Mouse (Mus musculus): ENCODE data around the gene Isoc2b.

The Isoc2b gene

GRCm38 (mm10) chr7:4865579-4866493, 4.2 kb downstream of the Isoc2b start:
- peak; percentile 97 to 98 for DNase-seq

DNA sequence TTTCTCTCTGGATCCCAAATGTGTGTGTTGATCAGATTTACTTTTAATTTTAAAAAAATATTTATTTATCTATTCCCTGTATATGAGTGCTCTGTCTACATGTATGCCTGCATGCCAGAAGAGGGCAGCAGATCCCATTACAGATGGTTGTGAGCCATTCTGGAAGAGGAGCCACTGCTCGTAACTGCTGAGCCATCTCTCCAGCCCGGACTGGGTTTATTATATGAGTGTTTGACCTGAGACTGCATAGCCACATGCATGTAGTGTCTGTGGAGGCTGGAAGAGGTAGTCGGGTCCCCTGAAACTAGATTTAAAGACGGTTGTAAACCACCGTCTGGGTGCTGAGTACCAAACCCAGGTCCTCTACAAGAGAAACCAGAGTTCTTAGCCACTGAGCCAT, 5.0 kb downstream of the Isoc2b start:
- peak; percentile 67 to 76 for DNase-seq

DNA sequence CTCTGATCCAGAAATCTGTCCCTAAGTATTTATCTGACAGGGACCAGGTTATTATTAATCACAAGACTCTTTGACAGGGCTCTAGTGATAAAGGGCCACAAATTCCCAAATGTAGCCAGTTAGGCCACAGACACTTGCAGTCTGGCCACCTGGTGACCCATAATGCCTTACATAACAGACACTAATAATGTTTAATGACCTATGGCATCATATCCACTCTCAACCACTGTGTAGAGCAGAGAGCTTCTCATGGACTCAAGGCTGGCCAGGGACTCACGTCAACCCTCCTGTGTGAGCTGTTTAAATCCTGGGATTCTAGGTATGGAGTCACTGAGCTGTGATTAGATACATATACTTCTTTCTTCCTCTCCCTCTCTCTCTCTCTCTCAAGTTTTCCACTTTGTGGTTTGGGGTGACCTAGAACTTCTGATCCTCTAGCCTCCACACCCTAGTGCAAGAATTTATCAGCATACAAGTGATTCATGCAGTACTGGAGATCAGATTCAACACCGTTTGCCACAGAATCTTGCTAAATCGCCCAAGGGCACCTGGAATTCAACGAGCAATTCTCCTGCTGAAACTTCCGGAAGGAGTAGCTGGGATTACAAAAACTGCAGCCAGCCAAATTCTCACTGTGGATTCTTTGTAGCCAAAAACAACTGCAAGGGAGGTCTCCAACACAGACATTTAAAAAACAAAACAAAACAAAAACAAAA, 5.8 kb downstream of the Isoc2b start:
- DNase-seq: peak in 1 of 2 experiments; percentile 16

DNA sequence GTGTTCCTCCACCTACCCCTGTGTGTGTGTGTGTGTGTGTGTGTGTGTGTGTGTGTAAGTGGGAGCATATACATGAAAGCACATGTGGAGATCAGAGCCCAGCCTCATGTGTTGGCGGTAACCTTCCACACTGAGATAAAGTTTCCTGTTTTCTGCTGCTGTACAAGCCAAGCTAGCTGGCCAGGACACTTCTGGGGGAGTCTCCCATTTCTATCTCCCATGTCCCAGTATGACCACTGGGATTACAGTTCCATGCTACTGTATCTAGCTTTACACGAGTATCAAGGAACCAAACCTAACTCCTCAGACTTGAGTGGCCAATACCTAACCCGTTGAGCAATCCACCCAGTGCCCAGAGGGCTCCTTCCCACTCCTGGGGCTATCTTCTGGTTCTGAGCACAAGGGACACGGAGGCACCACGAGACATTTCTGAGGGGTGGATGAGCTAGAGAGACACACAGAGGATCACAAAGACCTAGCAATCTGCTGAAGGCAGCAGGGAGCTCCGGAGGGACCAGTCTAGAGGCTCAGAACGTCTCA, 6.4 kb downstream of the Isoc2b start:
- no peak for DNase-seq

DNA sequence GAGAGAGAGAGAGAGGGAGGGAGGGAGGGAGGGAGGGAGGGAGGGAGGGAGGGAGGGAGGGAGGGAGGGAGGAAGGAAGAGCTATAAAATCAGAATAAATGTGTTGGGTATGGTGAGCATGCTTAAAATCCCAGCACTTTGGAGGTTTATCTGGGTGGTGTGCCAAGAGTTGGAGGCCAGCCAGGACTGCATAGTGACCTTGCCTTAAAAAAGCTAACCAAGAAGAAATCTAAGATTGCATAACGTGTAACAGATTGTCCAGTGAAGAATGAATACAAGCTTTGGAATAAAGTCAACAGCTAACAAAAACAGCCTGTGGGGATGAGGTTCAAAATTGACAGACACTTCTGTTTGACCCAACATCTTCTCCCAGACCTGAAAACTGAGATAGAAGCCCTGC, 7.0 kb downstream of the Isoc2b start:
- DNase-seq: peak; percentile 93 to 94

- DNase-seq: peak in 1 of 2 experiments; percentile 24
Measured at GRCm38 (mm10) chr7:4860926-4861325, 9.1 kb downstream of the Isoc2b start.

DNA sequence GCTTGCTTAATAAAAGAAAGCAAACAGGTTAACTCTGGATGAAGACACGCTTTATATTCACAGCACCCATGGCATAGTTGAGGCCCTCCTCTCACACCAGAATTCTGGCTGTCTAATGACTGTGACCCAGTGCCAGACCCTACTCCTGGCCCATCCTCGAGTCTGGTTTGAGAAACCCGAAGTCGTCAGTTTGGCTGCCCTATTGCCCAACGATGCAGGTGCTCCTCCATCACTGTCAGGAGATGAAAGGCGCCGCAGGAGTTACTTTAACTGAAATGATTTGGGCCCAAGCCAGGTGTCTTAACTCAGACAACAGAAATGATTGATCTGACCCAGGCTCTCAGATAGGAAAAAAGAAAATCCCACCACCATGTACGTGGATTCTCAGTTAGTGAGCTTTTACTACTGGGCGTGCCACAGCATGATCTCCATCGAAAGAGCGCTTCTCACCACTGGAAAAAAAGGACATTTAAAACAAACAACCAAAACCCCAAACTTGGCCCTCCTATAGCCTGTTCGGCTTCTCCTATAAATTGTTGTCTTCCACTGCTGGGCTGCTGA, 10.6 kb downstream of the Isoc2b start:
- peak in 1 of 2 experiments; percentile 21 for DNase-seq

GRCm38 (mm10) chr7:4857321-4857720, 12.7 kb downstream of the Isoc2b start:
- peak in 1 of 2 experiments; percentile 76 for DNase-seq

GRCm38 (mm10) chr7:4856508-4856907, 13.6 kb downstream of the Isoc2b start:
- DNase-seq: no peak

DNA sequence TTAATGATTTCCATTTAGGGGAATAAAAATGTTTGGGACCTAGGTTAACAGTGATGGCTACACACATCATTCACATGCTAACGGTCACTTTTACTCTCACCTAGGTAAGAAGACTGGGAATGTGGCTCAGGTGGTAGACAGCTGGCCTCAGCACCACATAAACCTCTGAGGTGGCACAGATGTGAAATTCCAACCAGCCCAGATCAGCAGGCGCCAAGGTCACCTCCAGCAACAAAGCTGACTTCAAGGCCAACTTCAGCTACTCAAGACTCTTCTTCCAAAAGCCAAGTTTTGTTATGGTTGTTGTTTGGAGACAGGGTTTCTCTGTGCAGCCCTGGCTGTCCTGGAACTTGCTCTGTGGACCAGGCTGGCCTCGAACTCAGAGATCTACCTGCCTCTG, 16.4 kb downstream of the Isoc2b start:
- DNase-seq: peak in 1 of 2 experiments; percentile 36

DNA sequence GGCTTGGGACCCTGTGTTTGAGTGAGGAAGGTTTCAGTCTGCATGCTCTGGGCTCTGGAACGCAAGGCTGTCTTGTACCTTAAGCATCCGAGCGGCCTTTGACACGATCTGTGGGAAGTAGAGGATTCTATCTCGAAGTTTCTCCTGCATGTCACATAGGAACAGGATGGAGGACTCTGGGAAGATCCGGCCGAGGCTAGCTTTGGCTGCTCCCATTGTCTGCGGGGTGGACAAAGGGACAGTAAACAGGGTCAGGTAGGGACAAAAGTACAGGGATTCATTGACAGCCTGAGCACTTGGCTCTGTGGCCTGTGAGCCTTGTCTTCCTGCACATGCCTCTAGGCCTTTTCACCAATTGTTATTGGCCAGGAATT, 18.8 kb downstream of the Isoc2b start:
- DNase-seq: no peak

DNA sequence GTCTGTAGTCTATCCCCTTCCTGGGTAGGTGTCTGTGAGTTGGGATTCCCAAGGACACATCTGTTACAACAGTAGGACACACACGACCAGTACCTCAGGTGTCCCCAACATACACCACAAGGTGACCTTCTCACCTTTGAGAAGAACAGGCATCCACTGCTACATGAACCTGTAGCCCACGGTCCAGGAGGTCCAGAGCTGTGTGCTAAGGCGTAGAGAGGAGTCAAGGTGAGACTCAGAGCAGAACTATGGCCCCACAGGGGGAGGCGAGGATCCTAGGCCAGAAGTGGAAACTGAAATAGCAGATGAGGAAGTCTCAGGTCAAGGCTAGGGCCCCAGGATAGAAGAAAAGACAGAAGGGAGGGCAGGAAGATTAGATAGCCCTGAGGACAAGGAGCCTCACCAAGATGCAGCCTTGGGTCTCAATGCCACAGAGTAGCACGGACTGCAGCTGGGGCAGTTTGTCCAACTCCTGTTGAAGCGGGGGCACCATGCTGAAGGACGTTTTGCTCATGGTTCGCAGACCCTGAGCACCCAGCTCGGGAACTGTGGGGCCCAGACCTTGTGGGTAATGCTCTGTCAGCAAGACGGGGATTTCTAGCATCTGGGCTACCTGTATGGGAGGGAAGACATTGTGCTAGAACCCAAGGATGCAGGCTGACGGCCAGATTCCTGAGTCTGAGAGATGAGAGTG, 19.3 kb downstream of the Isoc2b start:
- DNase-seq: no peak

DNA sequence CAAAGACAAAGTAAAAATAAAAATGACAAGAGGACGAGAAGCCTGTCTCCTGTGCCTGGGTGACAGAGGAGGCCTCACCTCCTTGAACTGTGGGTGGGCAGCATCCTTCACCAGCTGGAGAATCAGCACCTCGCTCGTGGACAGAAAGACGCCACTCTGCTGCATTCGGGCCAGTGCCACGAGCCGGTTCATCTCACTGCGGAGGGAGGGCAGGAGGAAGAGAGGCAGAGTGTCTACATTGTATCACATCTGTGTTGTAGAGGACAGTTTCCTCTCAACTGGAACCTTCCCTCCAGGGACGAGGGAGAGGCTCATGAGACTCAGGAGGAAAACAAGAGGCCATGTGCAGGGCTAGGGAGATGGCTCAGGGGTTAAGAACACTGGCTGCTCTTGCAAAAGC, 20.7 kb downstream of the Isoc2b start:
- no peak for DNase-seq

GRCm38 (mm10) chr7:4844917-4845309, 25.1 kb downstream of the Isoc2b start:
- DNase-seq: peak; percentile 71 to 85

DNA sequence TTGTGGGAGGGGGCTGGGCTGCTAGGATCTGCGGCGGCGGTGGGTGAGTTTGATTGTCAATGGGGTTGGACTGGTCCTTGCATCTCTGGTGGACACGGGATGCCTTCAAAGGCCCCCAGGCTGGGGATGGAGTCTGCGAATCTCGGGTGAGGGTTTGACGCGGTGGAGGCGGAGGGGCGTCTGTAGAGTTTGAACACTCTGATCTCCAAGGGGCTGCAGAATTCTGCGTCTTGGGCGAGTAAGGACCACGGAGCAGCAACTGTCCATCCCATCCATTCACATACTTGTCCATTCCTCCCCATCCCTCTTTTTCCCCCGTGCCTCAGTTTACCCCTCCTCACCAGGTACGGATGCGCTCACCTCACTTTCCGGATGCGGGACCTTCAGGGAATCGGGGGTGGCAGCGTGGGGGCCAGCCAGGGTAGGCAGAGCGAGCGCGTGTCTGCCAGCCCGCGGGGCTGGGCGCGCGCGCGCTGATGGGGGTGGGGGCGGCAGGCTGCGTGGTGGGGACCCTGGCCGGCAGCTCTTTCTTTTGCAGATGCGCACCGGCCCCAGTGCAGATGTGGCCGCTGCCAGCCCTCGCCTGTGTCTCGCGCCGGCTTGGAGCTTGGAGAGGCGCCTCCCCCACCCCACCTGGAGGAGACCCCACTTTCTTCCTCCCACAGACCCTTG, 25.7 kb downstream of the Isoc2b start, which contains the start of gene Shisa7:
TSS of gene Shisa7 (minus strand) at position 452 of the 672 bp plus-strand sequence.
- DNase-seq: no peak

GRCm38 (mm10) chr7:4843604-4844244, 26.3 kb downstream of the Isoc2b start:
- DNase-seq: no peak

GRCm38 (mm10) chr7:4842634-4843131, 27.4 kb downstream of the Isoc2b start:
- DNase-seq: peak in 1 of 2 experiments; percentile 23

DNA sequence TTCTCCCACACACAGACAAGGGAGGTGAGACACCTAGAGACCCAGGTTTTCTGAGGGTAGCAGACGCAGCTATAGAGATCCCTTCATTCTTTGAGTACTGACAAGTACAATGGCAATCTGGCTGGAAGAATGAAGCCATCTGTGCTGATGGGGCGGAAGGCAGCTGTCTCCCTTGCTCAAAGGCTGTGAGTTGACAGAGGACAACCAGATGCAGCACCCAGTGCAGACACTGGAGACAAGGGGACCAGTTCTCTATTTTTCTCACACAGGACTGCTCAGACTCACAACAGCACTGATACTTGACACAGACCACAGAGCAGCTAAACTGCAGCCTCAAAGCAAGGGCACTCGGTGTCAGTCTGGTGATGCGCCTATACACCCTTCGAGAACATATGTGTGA, 28.0 kb downstream of the Isoc2b start:
- no peak for DNase-seq

- DNase-seq: no peak
Measured at GRCm38 (mm10) chr7:4837639-4838038, 32.4 kb downstream of the Isoc2b start.

GRCm38 (mm10) chr7:4836351-4836792, 33.7 kb downstream of the Isoc2b start:
- peak; percentile 77 to 90 for DNase-seq
